Mouse (Mus musculus): Measurements from ENCODE around the gene Zfp467.

DNA sequence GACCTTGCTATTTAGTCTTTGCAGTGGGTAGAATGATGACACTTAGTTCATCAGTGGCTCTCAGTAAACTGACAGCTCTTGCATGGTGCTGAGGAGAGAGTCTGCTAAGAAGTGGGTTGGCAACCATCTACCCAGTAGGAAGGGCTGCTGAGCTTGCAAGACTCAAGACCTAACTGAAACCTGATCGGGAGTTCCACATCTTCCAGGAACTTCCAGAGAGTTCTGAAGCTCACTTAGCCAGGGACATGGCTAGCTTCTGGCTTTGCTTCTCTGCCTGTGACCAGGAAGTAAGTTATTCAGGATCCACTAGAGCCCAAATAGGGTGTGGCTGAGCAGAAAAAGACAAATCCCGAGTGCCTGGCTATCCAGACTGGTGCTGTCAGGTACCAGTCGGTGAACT is 33.0 kb downstream of the Zfp467 start:
- TF ChIP-seq CHD2 (IDR thresholded peaks at IDR 0.05; ENCODE audit: low read length) (no peak), CTCF (conservative IDR thresholded peaks at IDR 0.05 in 1 of 2, IDR thresholded peaks at IDR 0.05 in 1 of 2; ENCODE audit: low read depth in 2 of 2, low read length in 2 of 2) (no peak), GABPA (IDR thresholded peaks at IDR 0.05; ENCODE audit: insufficient replicate concordance, low read depth, low read length) (no peak), ZNF384 (IDR thresholded peaks at IDR 0.05; ENCODE audit: low read depth, low read length) (no peak), POLR2AphosphoS2 (IDR thresholded peaks at IDR 0.05; ENCODE audit: low read depth, low read length) (no peak), HCFC1 (IDR thresholded peaks at IDR 0.05; ENCODE audit: low read depth, low read length) (no peak), MYC (IDR thresholded peaks at IDR 0.05; ENCODE audit: low read depth, low read length) (no peak), EP300 (IDR thresholded peaks at IDR 0.05; ENCODE audit: low read length) (no peak)

Data from CH12.LX (cell line).